Mouse (Mus musculus) left cerebral cortex, postnatal 4 days (tissue): ENCODE data around the gene Lrrc25. TPM values are rescaled to one million over a fixed set of nuclear protein-coding genes. Genes with fewer than 3 reads are reported as not detected.
"Not testable (repeated sequence)": the region's sequence is repeated elsewhere in the genome, so short reads cannot be mapped to it uniquely, and the experiment has no call there.

Source experiments
- DNase-seq: peaks from one replicate; pipeline ENCODE4 v3.0.0-alpha.2; 2022
- intact Hi-C: fragments of 180-260 bp; cut with DNase I; formaldehyde crosslinking; loops from one replicate; pipeline ENCODE4 v1.15.1; 2025
- total RNA-seq, 2 experiments: library from RNA; stranded (reverse); gene quantifications; 2 replicates each; pipeline ENCODE4 v1.2.3; 2021

The Lrrc25 gene
- total RNA-seq = 1 to 10 TPM; 1.1 to 1.3 TPM

DNA sequence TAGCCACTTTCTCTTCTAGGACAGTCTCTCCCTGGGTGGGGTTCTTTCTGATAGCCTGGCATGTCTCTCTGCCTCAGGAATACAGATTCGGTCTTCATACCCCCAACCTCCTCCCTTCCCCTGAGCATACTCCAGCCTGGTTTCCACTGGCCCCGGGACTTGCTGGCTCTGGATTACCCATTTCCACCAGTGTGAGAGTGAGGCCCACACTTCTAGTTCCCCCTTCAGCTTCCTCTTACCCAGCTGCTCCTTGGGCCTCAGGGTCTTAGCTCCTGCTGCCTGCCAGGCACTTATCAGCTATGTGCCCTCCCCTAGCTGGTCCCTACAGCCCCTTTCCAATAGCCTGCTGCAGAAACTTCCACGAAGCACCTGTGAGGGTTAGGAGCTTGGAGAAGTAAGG is at the start of gene Lrrc25:
Gene Lrrc25 (plus strand): TSS at position 262 of the 400 bp plus-strand sequence.
- intact Hi-C loops = no loop called here
- no peak for DNase-seq

- intact Hi-C loops = no loop called here
- DNase-seq = no peak
These were observed 45.6 kb upstream of the Lrrc25 start for GRCm38 (mm10) chr8:70570360-70570759.

GRCm38 (mm10) chr8:70570990-70571389 is 45.0 kb upstream of the Lrrc25 start:
- intact Hi-C loops = no loop called here
- no peak for DNase-seq

GRCm38 (mm10) chr8:70574302-70574701 is 41.7 kb upstream of the Lrrc25 start:
- intact Hi-C loops = no loop called here
- DNase-seq = no peak

- intact Hi-C loops = no loop called here
- DNase-seq = no peak
These were observed 41.0 kb upstream of the Lrrc25 start for GRCm38 (mm10) chr8:70574915-70575314.

- DNase-seq = no peak
- intact Hi-C loops = no loop called here
These were observed 38.7 kb upstream of the Lrrc25 start for GRCm38 (mm10) chr8:70577207-70577606.

GRCm38 (mm10) chr8:70583476-70584387 is 32.2 kb upstream of the Lrrc25 start:
- intact Hi-C loops = no loop called here
- DNase-seq = peak; percentile 80

DNA sequence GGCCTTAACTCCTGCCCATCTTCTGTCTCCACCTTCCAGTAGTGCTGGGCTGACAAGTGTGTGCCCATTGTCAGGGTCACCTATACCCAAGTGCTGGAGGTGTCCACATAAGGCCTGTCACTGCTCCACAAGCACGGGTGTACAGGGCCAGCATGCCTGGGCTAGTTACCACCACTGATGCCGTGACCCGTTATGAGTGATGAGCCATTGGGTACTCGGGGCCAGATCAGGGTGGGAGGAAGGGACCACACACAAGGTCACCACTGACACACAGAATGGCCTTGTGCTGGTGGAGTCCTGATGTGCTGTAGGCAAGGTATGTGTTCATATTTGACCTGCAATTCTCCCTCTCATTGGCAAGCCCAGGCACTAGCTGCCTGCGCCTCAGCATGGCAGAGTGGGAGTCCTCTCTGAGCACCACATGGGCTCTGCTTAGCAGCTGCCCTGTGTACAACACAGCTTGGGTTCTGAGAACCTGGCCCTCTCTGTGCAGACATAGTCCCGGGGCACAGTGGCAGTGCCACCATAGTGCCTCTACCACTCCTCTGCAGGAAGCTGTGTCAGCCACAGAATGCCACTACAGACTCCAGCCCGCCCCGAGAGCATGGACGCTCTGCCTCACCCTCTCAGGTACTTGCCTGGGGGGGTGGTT is 31.2 kb upstream of the Lrrc25 start:
- DNase-seq = no peak
- intact Hi-C loops = no loop called here

GRCm38 (mm10) chr8:70585258-70585652 is 30.7 kb upstream of the Lrrc25 start:
- intact Hi-C loops = no loop called here
- DNase-seq = no peak

GRCm38 (mm10) chr8:70587955-70588354 is 28.0 kb upstream of the Lrrc25 start:
- DNase-seq, intact Hi-C loops: not testable (repeated sequence)

GRCm38 (mm10) chr8:70591569-70591968 is 24.4 kb upstream of the Lrrc25 start:
- intact Hi-C loops = no loop called here
- no peak for DNase-seq

GRCm38 (mm10) chr8:70593173-70593572 is 22.8 kb upstream of the Lrrc25 start:
- DNase-seq = no peak
- intact Hi-C loops = no loop called here

GRCm38 (mm10) chr8:70593961-70594609 is 21.9 kb upstream of the Lrrc25 start, which contains the start of gene Isyna1:
Gene Isyna1 (plus strand): TSS chr8:70594373.
- DNase-seq = peak; percentile 72
- intact Hi-C loops = no loop called here

DNA sequence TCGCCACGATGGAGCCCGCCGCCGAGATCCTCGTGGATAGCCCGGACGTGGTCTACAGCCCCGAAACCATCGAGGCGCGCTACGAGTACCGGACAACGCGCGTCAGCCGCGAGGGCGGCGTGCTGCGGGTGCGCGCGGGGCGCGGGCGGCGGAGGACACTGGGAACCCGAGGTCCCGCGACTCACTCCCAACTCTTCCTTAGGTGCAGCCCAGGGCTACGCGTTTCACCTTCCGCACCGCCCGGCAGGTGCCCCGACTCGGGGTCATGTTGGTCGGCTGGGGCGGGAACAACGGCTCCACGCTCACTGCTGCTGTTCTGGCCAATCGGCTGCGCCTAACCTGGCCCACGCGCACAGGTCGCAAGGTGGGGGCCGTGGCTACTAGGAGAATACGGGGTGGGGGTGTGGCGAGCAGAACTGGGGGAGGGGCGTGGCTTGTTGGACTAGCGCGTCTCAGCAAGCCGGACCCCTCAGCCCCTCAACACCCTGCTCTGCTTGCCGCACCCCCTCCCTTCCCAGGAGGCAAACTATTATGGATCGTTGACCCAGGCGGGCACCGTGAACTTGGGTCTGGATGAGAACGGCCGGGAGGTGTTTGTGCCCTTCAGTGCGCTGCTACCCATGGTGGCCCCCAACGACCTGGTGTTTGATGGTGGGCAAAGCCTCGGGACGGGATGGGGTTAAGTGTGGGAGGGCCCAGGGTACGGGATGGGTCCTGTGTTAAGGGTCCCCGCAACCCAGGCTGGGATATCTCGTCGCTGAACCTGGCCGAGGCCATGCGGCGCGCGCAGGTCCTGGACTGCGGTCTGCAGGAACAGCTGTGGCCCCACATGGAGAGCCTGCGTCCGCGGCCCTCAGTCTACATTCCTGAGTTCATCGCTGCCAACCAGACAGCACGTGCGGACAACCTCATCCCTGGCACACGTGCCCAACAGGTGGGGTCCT is 21.1 kb upstream of the Lrrc25 start:
- intact Hi-C loops = no loop called here
- DNase-seq = no peak

DNA sequence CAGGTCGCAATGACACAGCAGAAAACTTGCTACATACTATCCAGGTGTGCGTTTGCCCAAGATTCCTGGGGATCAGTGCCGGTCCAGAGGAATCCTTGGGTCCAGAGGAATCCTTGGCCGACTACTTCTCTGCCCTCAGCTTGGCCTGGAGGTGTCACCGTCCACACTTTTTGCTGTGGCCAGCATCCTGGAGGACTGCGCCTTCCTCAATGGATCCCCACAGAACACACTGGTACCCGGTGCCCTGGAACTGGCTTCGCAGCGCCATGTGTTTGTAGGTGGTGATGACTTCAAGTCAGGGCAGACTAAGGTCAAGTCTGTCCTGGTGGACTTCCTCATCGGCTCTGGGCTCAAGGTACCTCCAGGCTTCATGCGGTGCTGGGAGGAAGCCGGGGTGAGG is 20.1 kb upstream of the Lrrc25 start:
- intact Hi-C loops = no loop called here
- no peak for DNase-seq

DNA sequence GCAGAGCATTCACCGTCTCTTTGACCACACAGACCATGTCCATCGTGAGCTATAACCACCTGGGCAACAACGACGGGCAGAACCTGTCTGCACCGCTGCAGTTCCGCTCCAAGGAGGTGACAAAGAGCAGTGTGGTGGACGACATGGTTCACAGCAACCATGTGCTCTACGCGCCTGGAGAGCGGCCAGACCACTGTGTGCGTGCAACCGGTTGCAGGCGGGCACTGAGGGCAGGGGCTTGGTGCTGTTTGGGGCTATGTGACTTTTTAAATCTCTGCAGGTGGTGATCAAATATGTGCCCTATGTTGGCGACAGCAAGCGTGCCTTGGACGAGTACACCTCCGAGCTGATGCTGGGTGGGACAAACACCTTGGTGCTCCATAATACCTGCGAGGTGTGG is 19.7 kb upstream of the Lrrc25 start:
- intact Hi-C loops = no loop called here
- DNase-seq = no peak

DNA sequence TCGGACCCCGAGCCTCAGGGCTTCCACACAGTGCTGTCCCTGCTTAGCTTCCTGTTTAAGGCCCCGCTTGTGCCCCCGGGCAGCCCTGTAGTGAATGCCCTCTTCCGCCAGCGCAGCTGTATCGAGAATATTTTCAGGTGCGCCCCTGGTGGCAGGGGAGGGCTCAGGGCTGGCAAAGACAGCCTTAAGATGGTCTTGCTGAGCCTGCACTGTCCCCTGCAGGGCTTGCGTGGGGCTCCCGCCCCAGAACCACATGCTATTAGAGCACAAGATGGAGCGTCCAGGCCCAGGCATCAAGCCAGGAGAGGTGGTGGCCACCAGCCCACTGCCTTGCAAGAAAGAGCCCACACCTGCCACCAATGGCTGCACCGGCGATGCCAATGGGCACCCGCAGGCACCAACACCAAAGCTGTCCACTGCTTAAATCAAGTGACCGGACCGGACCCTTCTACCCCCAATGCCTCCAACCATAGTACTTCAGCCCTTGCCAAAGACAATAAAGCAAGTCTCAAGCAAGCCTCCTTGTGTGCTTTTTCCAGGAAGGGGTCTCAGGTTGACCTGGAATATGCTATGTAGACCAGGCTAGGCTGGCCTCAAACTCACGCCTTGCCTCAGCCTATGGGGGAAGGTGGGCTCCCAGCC is 19.1 kb upstream of the Lrrc25 start:
- intact Hi-C loops = no loop called here
- peak; percentile 66 for DNase-seq

DNA sequence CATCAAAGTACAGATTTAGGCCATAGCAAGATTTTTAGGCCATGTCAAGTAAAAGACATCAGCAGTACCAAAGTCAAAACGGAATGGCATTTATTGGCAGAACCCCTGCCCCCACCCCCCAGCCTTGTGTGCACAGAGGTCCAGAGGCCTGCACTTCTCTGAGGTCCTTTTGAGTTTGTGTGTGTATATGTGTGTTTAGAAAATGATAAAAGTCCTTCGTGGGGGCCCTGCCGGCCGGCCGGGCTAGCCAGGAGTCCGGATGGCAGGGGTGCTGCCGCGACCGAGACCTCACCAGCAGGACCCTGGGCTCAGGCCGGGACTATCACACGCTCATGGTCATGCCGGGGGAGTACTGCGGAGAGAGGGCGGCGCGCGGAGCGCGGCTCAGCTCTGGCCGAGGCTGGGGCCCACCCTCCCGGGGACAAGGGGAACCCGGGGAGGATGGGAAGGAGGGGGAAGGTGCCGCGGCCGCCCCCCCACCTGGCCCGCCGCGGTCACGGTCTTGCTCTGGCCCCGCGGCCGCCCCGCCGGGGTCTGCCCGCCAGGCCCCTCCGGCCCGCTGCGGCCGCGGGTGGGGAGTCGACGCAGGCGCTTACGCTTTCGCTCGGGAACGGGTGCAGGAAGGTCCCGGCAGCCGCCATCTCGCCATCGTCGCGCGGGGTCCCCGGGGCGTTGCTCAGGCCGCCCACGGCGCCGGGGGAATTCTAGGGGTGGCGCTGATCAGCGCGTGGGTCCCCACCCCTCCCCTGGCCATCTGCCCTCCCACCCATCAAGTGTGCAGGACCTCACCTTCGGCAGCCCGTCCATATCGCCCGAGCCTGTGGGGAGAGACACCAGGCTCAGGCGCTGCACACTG is 18.3 kb upstream of the Lrrc25 start:
- DNase-seq = no peak
- intact Hi-C loops = no loop called here

DNA sequence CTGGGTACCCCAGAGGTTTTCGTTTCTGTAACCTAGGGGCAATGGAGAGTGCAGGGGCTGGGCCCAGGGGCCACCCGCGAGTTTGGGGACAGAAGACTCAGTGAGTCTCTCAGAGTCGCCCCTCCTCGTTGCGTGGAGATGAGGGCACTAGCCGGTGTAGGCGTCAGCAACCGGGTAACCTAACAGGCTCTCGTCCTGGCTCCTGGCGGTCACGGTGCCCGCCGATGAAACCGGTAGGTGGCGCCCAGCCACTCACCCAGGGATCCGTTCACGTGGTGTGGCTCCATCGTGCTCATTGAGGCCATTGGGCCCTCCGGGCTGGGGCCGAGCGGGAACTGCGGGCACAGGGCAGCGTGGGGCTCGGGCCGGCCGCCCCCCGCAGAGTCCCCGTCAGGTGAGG is 17.7 kb upstream of the Lrrc25 start:
- DNase-seq = peak; percentile 85
- intact Hi-C loops = no loop called here
